Mouse (Mus musculus) stomach, postnatal 0 days (tissue): ENCODE results near the gene Elfn1. TPM values are rescaled to one million over a fixed set of nuclear protein-coding genes. Genes with fewer than 3 reads are reported as not detected.
"Not testable (repeated sequence)": the region's sequence is repeated elsewhere in the genome, so short reads cannot be mapped to it uniquely, and the experiment has no call there.

Experiments
- ATAC-seq: fragments of 200-750 bp; cut with Nextera tagmentation; 2 replicates; pipeline ENCODE4 v1.8.0; 2017; ENCODE audit not compliant: low FRiP score, low TSS enrichment
- DNase-seq: peaks from one replicate; pipeline ENCODE4 v3.0.0-alpha.2; 2016; ENCODE audit warnings: low spot score
- H3K27ac ChIP-seq: fragments of 300-500 bp; sonication (generic); replicated peaks from 2 replicates; pipeline ENCODE4 v1.5.1; 2014; ENCODE audit warnings: mild to moderate bottlenecking, control low read depth
- H3K27me3 ChIP-seq: fragments of 300-500 bp; sonication (generic); 2 replicates; pipeline ENCODE4 v1.6.1; 2014; ENCODE audit warnings: low read length; ENCODE audit not compliant: control insufficient read depth, insufficient read depth
- H3K36me3 ChIP-seq: fragments of 300-500 bp; sonication (generic); 2 replicates; pipeline ENCODE4 v1.6.1; 2014; ENCODE audit warnings: low read length, mixed read lengths; ENCODE audit not compliant: control insufficient read depth, insufficient read depth
- H3K4me1 ChIP-seq: fragments of 300-500 bp; sonication (generic); replicated peaks from 2 replicates; pipeline ENCODE4 v1.6.1; 2014; ENCODE audit warnings: antibody characterized with exemption; ENCODE audit not compliant: control insufficient read depth, insufficient read depth
- H3K4me2 ChIP-seq: fragments of 300-500 bp; sonication (generic); replicated peaks from 2 replicates; pipeline ENCODE4 v1.6.1; 2014; ENCODE audit warnings: low read depth, mild to moderate bottlenecking, control low read depth, moderate library complexity
- H3K4me3 ChIP-seq: fragments of 300-500 bp; sonication (generic); 2 replicates; pipeline ENCODE4 v1.5.1; 2014; ENCODE audit warnings: low read depth, low read length, control low read depth
- H3K9ac ChIP-seq: fragments of 300-500 bp; sonication (generic); 2 replicates; pipeline ENCODE4 v1.6.1; 2014; ENCODE audit warnings: mild to moderate bottlenecking, low read length, control low read depth, mixed read lengths
- H3K9me3 ChIP-seq: fragments of 300-500 bp; sonication (generic); 2 replicates; pipeline ENCODE4 v1.6.1; 2016; ENCODE audit warnings: low read length; ENCODE audit not compliant: control insufficient read depth
- CTCF ChIP-seq: IDR thresholded peaks from 2 replicates; pipeline ENCODE4 v1.5.1; 2016; ENCODE audit warnings: antibody characterized with exemption, low read depth, mild to moderate bottlenecking, moderate library complexity
- EP300 ChIP-seq: optimal IDR thresholded peaks from 2 replicates; pipeline ENCODE3; 2016; ENCODE audit warnings: antibody characterized with exemption
- WGBS: fragments of 180-500 bp; shearing (Covaris S2); extraction: QIAGEN DNeasy Blood & Tissue Kit; methylation state at CpG from one replicate; pipeline ENCODE4 v1.1.7; 2014; 5-methylcytosine and 5-hydroxymethylcytosine counted together
- polyA plus RNA-seq: library from polyadenylated mRNA; unstranded; fragments of >200 nt; fragmentation: Nextera tagmentation; extraction: Ambion mirVana; gene quantifications from 2 replicates; pipeline ENCODE4 v1.2.1, GENCODE M21; 2015

Elfn1 gene
- polyA plus RNA-seq, 1 experiment from 2014 or later = 0.12 TPM

- Histone ChIP-seq H3K4me3 (no peak overlapping the region), H3K4me2 (no peak overlapping the region), H3K36me3 (no peaks in the 10 kb centered on the region), H3K9me3 (no peaks in the 10 kb centered on the region), H3K27me3 (no peaks in the 10 kb centered on the region), H3K4me1 (no peaks in the 10 kb centered on the region), H3K9ac (no peak overlapping the region), H3K27ac (no peak overlapping the region)
- ATAC-seq (no peak), DNase-seq (no peak)
- 87% methylated on average over 1 of the region's 1 CpGs for WGBS
- no peak for TF ChIP-seq EP300
- TF ChIP-seq CTCF = no peak
Observed at GRCm38 (mm10) chr5:139981976-139982375, 74.2 kb downstream of the Elfn1 start.

DNA sequence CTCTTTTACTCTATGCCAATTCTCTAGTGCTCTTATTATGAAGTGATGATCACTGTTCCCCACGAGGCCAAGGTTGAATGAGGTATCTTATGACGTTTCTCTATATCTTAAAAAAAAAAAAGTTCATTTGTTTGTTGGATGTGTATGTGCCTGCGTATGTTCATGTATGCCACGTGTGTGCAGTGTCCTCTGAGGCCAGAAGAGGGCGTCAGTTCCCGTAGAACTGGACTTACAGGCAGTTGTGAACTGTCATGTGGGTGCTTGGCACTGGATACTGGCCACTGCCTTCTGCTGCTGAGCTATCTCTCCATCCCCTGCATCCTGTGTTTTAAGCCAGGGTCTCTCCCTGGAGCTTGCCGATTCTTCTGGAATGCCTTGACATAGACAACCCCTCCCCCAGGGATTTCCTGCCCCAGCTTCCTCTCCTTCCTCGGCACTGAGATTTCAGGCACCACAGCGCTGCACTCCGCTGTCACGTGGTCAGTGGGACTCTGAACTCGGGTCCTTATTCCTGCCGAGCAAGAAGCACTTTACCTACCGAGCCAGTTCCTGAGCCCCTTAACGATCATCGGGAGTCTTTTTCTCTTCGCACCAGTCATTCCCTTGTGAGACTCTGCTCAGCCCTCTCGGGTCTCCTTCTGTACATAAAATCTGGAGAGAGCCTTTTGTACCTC lies 77.5 kb downstream of the Elfn1 start:
- ATAC-seq = no peak
- DNase-seq = no peak
- H3K4me2 ChIP-seq = no peak overlapping the region
- no peak overlapping the region for H3K4me3 ChIP-seq
- 36% methylated on average over 18 of the region's 18 CpGs for WGBS
- no peaks in the 10 kb centered on the region for H3K4me1 ChIP-seq
- H3K9ac ChIP-seq = no peak overlapping the region
- no peaks in the 10 kb centered on the region for H3K9me3 ChIP-seq
- no peak overlapping the region for H3K27ac ChIP-seq
- TF ChIP-seq CTCF (no peak), EP300 (no peak)
- H3K27me3 ChIP-seq = no peaks in the 10 kb centered on the region
- no peaks in the 10 kb centered on the region for H3K36me3 ChIP-seq

- Histone ChIP-seq H3K4me2 (no peak overlapping the region), H3K36me3 (no peaks in the 10 kb centered on the region), H3K27me3 (no peaks in the 10 kb centered on the region), H3K27ac (no peak overlapping the region), H3K4me3 (no peak overlapping the region), H3K9ac (no peak overlapping the region), H3K4me1 (no peaks in the 10 kb centered on the region), H3K9me3 (no peaks in the 10 kb centered on the region)
- WGBS = 78% methylated on average over 3 of the region's 3 CpGs
- TF ChIP-seq CTCF = no peak
- TF ChIP-seq EP300 = no peak
- DNase-seq (no peak), ATAC-seq (no peak)
Observed at GRCm38 (mm10) chr5:139991531-139991930, 83.8 kb downstream of the Elfn1 start.

- not testable (repeated sequence) for H3K4me3 ChIP-seq, ATAC-seq, DNase-seq, H3K9ac ChIP-seq, H3K4me2 ChIP-seq, H3K27ac ChIP-seq, H3K4me1 ChIP-seq, H3K9me3 ChIP-seq, H3K27me3 ChIP-seq, H3K36me3 ChIP-seq
- WGBS = 69% methylated on average over 12 of the region's 12 CpGs
Observed at GRCm38 (mm10) chr5:139998321-139998720, 90.6 kb downstream of the Elfn1 start.

DNA sequence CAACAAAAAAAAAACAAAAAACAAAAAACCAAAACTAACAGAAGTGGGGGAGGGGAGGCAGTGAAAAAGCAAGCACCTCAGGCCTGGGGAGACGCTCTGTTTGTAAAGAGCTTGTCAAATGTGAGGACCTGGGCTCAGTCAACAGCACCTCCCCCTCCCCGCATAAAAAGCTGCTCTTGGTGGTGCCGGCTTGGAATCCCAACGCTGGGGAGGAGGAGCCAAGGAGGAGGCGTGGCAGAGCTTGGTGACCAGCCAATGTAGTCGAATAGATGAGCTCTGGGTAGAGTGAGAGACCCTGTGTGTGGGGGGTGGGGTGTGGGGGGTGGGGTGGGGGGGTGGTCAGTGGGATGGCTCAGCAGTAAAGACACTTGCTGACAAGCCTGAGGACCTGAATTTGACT lies 91.2 kb downstream of the Elfn1 start:
- Histone ChIP-seq H3K36me3 (no peaks in the 10 kb centered on the region), H3K9me3 (no peaks in the 10 kb centered on the region), H3K27me3 (no peaks in the 10 kb centered on the region), H3K4me2 (no peak overlapping the region), H3K9ac (no peak overlapping the region), H3K4me3 (no peak overlapping the region), H3K27ac (no peak overlapping the region), H3K4me1 (no peaks in the 10 kb centered on the region)
- ATAC-seq (no peak), DNase-seq (no peak)
- TF ChIP-seq CTCF (no peak), EP300 (no peak)
- 31% methylated on average over 5 of the region's 6 CpGs for WGBS

DNA sequence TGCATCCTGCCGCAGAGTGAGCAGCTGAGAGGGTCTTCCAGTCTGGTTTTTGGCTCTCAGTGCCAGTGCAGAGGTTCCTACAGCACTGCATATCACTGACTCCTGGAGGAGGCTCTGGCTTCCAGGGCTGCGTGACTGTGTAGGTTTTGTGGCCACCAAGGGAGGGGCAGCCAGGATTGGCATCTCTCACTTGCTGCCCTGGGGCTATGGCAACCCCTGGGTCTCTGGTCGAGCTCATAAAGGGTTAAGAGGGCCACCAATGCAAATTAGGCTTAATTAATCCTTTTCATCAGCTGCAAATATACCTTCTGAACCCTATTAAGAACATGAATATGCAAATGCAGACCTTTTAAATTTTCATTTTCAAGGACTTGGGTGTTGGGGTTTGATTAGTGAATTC lies 94.8 kb downstream of the Elfn1 start:
- no peak for DNase-seq
- Histone ChIP-seq H3K27me3 (no peaks in the 10 kb centered on the region), H3K4me3 (no peak overlapping the region), H3K4me2 (no peak overlapping the region), H3K9ac (no peak overlapping the region), H3K27ac (no peak overlapping the region), H3K36me3 (no peaks in the 10 kb centered on the region), H3K4me1 (no peaks in the 10 kb centered on the region), H3K9me3 (no peaks in the 10 kb centered on the region)
- ATAC-seq = no peak
- TF ChIP-seq CTCF (no peak), EP300 (no peak)
- WGBS = 70% methylated on average over 3 of the region's 3 CpGs
